Mouse (Mus musculus) hindbrain, postnatal 0 days (tissue): ENCODE data around the gene Slc25a54. TPM values are rescaled to one million over a fixed set of nuclear protein-coding genes. Genes with fewer than 3 reads are reported as not detected.
A peak's percentile ranks its signal among the peaks of the same experiment; 100 is the strongest.

Experiments used
- ATAC-seq: fragments of 200-750 bp; cut with Nextera tagmentation; 2 replicates; pipeline ENCODE4 v1.8.0; 2017; ENCODE audit warnings: mild to moderate bottlenecking, moderate TSS enrichment, moderate library complexity
- DNase-seq: peaks from one replicate; pipeline ENCODE4 v3.0.0-alpha.2; 2015; ENCODE audit warnings: low spot score
- H3K27ac ChIP-seq: fragments of 300-500 bp; sonication (generic); 2 replicates; pipeline ENCODE4 v1.5.1; 2014; ENCODE audit warnings: mild to moderate bottlenecking
- H3K27me3 ChIP-seq: fragments of 300-500 bp; sonication (generic); 2 replicates; pipeline ENCODE4 v1.6.1; 2014; ENCODE audit warnings: low read length, mixed read lengths; ENCODE audit not compliant: insufficient read depth
- H3K36me3 ChIP-seq: fragments of 300-500 bp; sonication (generic); 2 replicates; pipeline ENCODE4 v1.6.1; 2014; ENCODE audit warnings: low read length, mixed read lengths; ENCODE audit not compliant: insufficient read depth
- H3K4me1 ChIP-seq: fragments of 300-500 bp; sonication (generic); 2 replicates; pipeline ENCODE4 v1.6.1; 2014; ENCODE audit warnings: antibody characterized with exemption, low read length, mixed read lengths; ENCODE audit not compliant: insufficient read depth
- H3K4me2 ChIP-seq: fragments of 300-500 bp; sonication (generic); 2 replicates; pipeline ENCODE4 v1.6.1; 2014; ENCODE audit warnings: low read depth, mild to moderate bottlenecking, low read length, moderate library complexity, mixed read lengths
- H3K4me3 ChIP-seq: fragments of 300-500 bp; sonication (generic); 2 replicates; pipeline ENCODE4 v1.5.1; 2014; ENCODE audit warnings: low read length
- H3K9ac ChIP-seq: fragments of 300-500 bp; sonication (generic); replicated peaks from 2 replicates; pipeline ENCODE4 v1.6.1; 2014; ENCODE audit warnings: mild to moderate bottlenecking, low read length, moderate library complexity, mixed read lengths
- H3K9me3 ChIP-seq: fragments of 300-500 bp; sonication (generic); 2 replicates; pipeline ENCODE4 v1.6.1; 2016; ENCODE audit warnings: low read length, mixed read lengths
- CTCF ChIP-seq: IDR thresholded peaks from 2 replicates; pipeline ENCODE4 v1.5.1; 2016; ENCODE audit warnings: antibody characterized with exemption, control low read depth, low read depth
- WGBS: fragments of 180-500 bp; shearing (Covaris S2); extraction: QIAGEN DNeasy Blood & Tissue Kit; methylation state at CpG from one replicate; pipeline ENCODE4 v1.1.7; 2014; 5-methylcytosine and 5-hydroxymethylcytosine counted together
- polyA plus RNA-seq: library from polyadenylated mRNA; unstranded; fragments of >200 nt; fragmentation: Nextera tagmentation; extraction: Ambion mirVana; gene quantifications from 2 replicates; pipeline ENCODE4 v1.2.1, GENCODE M21; 2015
- total RNA-seq: library from RNA; depleted of rRNA; stranded (reverse); fragments of >200 nt; gene quantifications from 2 replicates; pipeline ENCODE4 v1.2.3, GENCODE M21; 2014

Gene Slc25a54
- total and polyA plus RNA-seq, 2 experiments from 2014 or later, result not detected

DNA sequence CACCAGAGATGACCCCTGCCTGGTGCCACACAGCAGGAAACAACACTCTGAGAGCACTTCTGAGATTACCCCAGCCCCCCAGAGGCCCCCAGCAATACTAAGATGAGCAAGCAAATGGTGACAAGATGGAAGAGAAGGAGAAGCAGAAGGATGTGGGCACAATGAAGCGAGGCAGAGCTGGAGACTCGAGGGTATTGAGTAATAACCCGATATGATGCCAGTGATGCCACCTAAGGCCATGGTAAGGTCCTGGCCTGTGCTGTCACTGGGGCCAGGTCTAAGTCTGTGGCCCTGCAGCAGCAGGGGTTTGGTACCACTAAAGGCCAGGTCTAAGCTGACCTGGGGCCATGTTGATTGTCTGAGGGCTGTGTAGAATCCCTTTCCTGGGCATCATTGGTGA lies 33.8 kb upstream of the Slc25a54 start:
- DNase-seq (no peak), ATAC-seq (no peak)
- Histone ChIP-seq H3K27ac (no peak overlapping the region), H3K4me1 (no peaks in the 10 kb centered on the region), H3K9ac (no peak overlapping the region), H3K36me3 (no peaks in the 10 kb centered on the region), H3K4me2 (no peak overlapping the region), H3K4me3 (no peak overlapping the region), H3K27me3 (no peaks in the 10 kb centered on the region), H3K9me3 (no peaks in the 10 kb centered on the region)
- 99% methylated on average over 3 of the region's 3 CpGs for WGBS
- no peak for TF ChIP-seq CTCF

DNA sequence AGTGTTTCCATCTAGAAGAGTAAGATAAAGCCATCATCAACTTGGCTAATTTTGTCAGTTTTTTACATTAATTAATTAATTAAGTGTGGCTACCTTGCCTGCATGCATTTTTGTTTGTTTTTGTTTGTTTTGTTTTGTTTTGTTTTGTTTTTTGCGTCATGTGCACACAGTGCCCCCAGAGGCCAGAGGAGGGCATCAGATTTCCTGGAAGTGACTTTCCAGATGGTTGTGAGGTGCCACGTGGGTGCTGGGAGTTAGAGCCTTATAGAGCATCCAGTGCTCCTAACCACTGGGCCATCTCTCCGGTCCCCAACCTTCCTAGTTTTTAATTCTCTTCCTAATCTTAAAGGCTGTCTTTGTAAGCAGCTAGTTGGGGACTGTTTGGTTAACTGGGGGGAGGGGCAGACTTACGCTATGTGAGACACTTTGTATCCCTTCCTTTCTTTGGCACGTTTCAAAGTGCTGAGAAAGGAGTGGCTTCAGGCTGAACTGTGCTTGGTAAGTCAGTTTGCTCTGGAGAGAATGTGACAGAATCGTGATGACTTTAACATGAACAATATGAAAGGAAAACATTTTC lies 32.5 kb upstream of the Slc25a54 start:
- H3K9ac ChIP-seq, result no peak overlapping the region
- H3K4me2 ChIP-seq, result no peak overlapping the region
- no peak overlapping the region for H3K4me3 ChIP-seq
- peak; percentile 53 for TF ChIP-seq CTCF
- ATAC-seq, result peak; percentile 55; the same call in 1 of the 2 replicates
- 43% methylated on average over 6 of the region's 6 CpGs for WGBS
- no peak overlapping the region for H3K27ac ChIP-seq
- H3K9me3 ChIP-seq, result no peaks in the 10 kb centered on the region
- no peaks in the 10 kb centered on the region for H3K27me3 ChIP-seq
- no peaks in the 10 kb centered on the region for H3K4me1 ChIP-seq
- peak; percentile 22 for DNase-seq
- no peaks in the 10 kb centered on the region for H3K36me3 ChIP-seq

DNA sequence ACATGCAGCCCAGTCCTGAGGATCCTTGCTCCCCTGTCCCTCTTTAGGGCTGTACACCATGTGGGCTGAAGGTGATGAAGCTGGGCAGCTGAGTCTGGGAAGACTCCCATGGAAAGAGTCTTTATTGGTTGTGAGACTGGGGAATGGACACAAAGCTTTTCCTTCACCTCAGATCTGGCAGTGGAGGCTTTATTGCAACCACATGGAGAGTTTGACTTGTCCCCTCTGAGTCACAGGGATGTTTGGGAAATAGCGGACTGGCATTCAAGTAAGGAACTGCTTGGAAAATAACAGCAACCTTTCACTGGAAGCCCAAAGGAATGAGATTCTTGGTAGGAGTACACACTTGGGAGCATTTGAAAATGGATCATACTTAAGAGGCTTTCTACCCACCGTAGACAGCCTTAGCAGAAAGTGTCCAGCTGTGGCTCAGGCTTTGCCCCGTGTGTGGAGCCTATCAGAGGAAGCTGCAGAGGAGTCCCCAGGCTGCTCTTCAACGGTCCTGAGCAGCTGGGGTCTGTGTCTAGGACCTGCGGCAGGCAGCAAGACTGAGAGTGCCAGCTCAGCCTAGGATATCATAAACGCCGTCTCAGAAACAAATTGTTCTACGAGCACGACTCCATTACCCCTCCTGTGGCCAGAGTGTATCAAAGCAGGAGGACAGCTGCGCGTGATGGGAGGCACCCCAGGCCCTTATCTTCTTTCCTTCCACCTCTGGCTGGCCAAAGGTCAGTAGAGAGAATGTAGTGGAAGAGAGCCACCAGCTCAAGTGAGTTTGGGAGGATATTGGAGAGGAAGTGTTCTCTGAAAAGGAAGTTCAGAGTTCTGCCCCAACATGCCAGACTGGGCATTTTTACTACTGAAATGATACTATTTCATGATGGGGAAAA lies 29.0 kb upstream of the Slc25a54 start:
- Histone ChIP-seq H3K9ac (no peak overlapping the region), H3K27me3 (no peaks in the 10 kb centered on the region), H3K4me2 (no peak overlapping the region), H3K4me1 (no peaks in the 10 kb centered on the region), H3K36me3 (no peaks in the 10 kb centered on the region), H3K27ac (no peak overlapping the region), H3K4me3 (no peak overlapping the region), H3K9me3 (no peaks in the 10 kb centered on the region)
- no peak for DNase-seq
- WGBS, result 57% methylated on average over 11 of the region's 11 CpGs
- TF ChIP-seq CTCF, result no peak
- ATAC-seq, result no peak

DNA sequence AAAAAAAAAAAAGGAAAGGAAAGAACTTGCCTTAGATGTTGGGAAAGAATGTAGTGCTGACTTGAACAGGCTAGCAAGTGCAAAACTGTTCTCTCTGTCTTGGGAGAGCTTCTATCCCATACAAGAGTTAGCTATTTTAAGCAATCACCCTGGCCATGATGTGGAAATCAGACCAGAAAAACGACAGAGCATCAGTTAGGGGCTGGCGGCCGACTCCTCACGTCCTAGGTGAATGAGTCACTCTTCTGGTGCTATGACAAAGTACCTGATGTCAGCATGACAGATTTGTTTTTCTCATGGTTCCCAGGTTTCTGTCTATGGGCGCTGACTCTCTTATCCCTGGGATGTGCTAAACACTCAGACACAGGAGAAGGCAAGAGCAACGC lies 28.3 kb upstream of the Slc25a54 start:
- Histone ChIP-seq H3K9me3 (no peaks in the 10 kb centered on the region), H3K4me2 (no peak overlapping the region), H3K36me3 (no peaks in the 10 kb centered on the region), H3K27me3 (no peaks in the 10 kb centered on the region), H3K27ac (no peak overlapping the region), H3K4me3 (no peak overlapping the region), H3K9ac (no peak overlapping the region), H3K4me1 (no peaks in the 10 kb centered on the region)
- no peak for ATAC-seq
- WGBS, result 86% methylated on average over 6 of the region's 6 CpGs
- DNase-seq, result no peak
- TF ChIP-seq CTCF, result no peak

DNA sequence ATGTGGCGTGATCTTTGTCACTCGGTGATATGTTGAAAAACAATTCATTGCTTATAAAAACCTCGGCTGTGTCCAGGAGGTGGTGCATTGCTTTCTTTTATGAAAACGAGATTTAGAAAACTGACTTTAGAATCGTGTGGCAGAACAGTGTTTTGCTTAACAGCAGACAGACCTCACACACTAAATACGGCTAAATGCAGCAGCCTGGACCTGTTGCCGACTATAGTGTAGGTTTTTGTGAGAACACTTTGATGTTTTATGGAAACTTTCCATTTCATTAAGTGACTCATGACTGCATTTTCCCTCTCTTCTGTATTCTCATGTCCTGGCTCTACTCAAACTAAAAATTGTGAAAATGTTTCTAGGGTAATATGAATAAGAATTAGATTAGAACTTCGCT lies 20.4 kb upstream of the Slc25a54 start:
- no peaks in the 10 kb centered on the region for H3K36me3 ChIP-seq
- no peaks in the 10 kb centered on the region for H3K9me3 ChIP-seq
- TF ChIP-seq CTCF, result no peak
- H3K9ac ChIP-seq, result no peak overlapping the region
- H3K4me3 ChIP-seq, result no peak overlapping the region
- H3K27ac ChIP-seq, result no peak overlapping the region
- ATAC-seq (no peak), DNase-seq (no peak)
- no peaks in the 10 kb centered on the region for H3K27me3 ChIP-seq
- H3K4me1 ChIP-seq, result no peaks in the 10 kb centered on the region
- H3K4me2 ChIP-seq, result no peak overlapping the region
- 58% methylated on average over 8 of the region's 8 CpGs for WGBS

DNA sequence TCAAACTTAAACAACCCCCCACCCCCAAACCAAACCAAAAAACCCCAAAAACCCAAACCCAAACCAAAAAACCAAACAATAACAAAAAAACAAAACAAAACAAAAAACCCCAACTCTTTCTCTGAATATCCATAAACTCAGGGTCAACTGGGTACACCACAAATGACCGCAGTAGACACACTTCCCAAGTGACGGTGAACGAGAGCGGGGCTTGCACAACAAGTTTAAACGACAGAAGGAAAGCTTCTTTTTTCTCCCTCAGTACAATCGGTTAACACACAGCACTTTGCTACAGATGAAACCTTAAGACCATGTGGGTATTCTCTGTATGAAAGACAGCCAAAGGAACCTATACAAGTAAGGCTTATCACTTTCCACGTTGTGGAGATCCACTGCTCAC lies 17.9 kb upstream of the Slc25a54 start:
- Histone ChIP-seq H3K4me3 (no peak overlapping the region), H3K36me3 (no peaks in the 10 kb centered on the region), H3K4me2 (no peak overlapping the region), H3K9ac (no peak overlapping the region), H3K4me1 (no peaks in the 10 kb centered on the region), H3K27ac (no peak overlapping the region), H3K9me3 (no peaks in the 10 kb centered on the region), H3K27me3 (no peaks in the 10 kb centered on the region)
- no peak for ATAC-seq
- no peak for DNase-seq
- TF ChIP-seq CTCF, result no peak
- 75% methylated on average over 7 of the region's 7 CpGs for WGBS

DNA sequence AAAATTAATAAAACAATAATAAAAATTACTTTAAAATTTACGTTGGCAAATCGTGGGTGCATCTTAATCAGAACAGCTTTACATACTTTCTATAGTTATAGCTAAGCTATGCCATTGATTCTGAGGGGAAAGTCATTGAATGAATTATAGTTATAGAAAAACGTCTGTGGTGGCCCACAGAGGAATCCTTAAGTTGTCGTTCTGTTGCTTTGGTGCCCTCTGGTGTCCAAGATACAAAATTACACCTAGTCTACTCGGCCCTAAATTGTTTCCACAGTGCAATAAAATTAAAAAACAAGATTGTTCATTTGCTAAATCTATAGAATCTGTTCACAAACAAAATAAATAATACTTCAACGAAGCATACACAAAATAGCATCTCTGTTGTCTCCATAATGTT lies 17.3 kb upstream of the Slc25a54 start:
- Histone ChIP-seq H3K9ac (no peak overlapping the region), H3K27me3 (no peaks in the 10 kb centered on the region), H3K27ac (no peak overlapping the region), H3K9me3 (no peaks in the 10 kb centered on the region), H3K4me3 (no peak overlapping the region), H3K4me2 (no peak overlapping the region), H3K36me3 (no peaks in the 10 kb centered on the region), H3K4me1 (no peaks in the 10 kb centered on the region)
- DNase-seq (peak; percentile 81), ATAC-seq (0 out of 2 replicates have a peak, but pooled peaks have one; percentile 35)
- WGBS, result 1% methylated on average over 6 of the region's 6 CpGs
- peak; percentile 80 for TF ChIP-seq CTCF
